Mouse (Mus musculus): ENCODE measurements around the gene Dchs1.
A peak's percentile ranks its signal among the peaks of the same experiment; 100 is the strongest.
"Not testable (repeated sequence)": the region's sequence is repeated elsewhere in the genome, so short reads cannot be mapped to it uniquely, and the experiment has no call there.

The Dchs1 gene

DNA sequence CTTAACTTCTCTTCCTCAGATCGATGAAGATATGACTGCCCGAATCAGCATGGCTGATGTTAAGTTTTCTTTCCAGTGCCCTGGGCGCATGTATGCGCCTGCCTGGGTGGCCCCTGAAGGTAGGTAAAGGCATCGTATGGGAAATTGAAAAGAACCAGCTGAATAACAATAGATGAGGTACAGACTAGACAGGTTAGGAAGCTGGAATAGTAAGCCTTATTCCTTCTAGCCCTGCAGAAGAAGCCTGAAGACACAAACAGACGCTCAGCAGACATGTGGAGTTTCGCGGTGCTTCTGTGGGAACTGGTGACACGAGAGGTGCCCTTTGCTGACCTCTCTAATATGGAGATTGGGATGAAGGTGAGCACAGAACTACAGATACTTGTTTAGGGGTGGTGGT lies 45.5 kb downstream of the Dchs1 start:
- DNase-seq (ENCODE audit: low read depth, low spot score): no peak
- Histone ChIP-seq H3K27me3 (ENCODE audit: control insufficient read depth, insufficient read depth, low read length, poor library complexity, severe bottlenecking) (no peaks in the 10 kb centered on the region), H3K36me3 (ENCODE audit: control insufficient read depth, insufficient read depth, low read length, poor library complexity, severe bottlenecking) (peaks cover 4% of the 10 kb centered on the region)

GRCm38 (mm10) chr7:105740851-105741250 lies 46.6 kb downstream of the Dchs1 start:
- Histone ChIP-seq H3K27me3 (ENCODE audit: control insufficient read depth, insufficient read depth, low read length, poor library complexity, severe bottlenecking) (no peaks in the 10 kb centered on the region), H3K36me3 (ENCODE audit: control insufficient read depth, insufficient read depth, low read length, poor library complexity, severe bottlenecking) (peaks cover 2% of the 10 kb centered on the region)
- no peak for DNase-seq (ENCODE audit: low read depth, low spot score)

DNA sequence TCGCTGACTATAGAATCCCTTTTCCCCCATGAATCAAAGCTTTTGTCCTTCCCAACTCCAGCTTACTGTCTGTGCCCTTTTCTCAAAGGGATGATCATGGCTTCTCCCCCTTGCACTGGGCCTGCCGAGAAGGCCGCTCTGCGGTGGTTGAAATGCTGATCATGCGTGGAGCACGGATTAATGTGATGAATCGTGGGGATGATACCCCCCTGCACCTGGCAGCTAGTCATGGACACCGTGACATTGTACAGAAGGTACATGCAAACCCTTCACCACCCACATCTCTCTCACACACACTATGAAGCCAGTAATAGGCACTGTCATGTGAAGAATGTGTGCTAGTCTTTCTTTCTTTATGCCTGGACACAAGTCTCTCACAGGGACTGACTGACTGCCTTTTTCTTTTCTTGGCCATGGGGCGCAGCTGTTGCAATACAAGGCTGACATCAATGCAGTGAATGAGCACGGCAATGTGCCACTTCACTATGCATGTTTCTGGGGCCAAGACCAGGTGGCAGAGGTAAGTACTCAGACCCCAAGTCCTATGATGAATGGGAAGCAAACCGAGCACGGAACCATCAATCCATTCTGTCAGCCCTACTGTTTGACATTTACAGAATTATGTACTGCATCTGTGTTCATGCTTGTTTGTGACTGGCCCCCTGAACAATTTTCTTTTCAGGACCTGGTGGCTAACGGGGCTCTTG lies 47.2 kb downstream of the Dchs1 start:
- no peak for DNase-seq (ENCODE audit: low read depth, low spot score)
- H3K27me3 ChIP-seq (ENCODE audit: control insufficient read depth, insufficient read depth, low read length, poor library complexity, severe bottlenecking): no peaks in the 10 kb centered on the region
- peaks cover 2% of the 10 kb centered on the region for H3K36me3 ChIP-seq (ENCODE audit: control insufficient read depth, insufficient read depth, low read length, poor library complexity, severe bottlenecking)

- Histone ChIP-seq H3K36me3 (ENCODE audit: control insufficient read depth, insufficient read depth, low read length, poor library complexity, severe bottlenecking) (peaks cover 4% of the 10 kb centered on the region), H3K27me3 (ENCODE audit: control insufficient read depth, insufficient read depth, low read length, poor library complexity, severe bottlenecking) (no peaks in the 10 kb centered on the region)
- DNase-seq (ENCODE audit: low read depth, low spot score): no peak
Observed at GRCm38 (mm10) chr7:105738948-105739347, 48.5 kb downstream of the Dchs1 start.

GRCm38 (mm10) chr7:105738286-105738685 lies 49.2 kb downstream of the Dchs1 start:
- Histone ChIP-seq H3K36me3 (ENCODE audit: control insufficient read depth, insufficient read depth, low read length, poor library complexity, severe bottlenecking) (peaks cover 6% of the 10 kb centered on the region), H3K27me3 (ENCODE audit: control insufficient read depth, insufficient read depth, low read length, poor library complexity, severe bottlenecking) (no peaks in the 10 kb centered on the region)
- no peak for DNase-seq (ENCODE audit: low read depth, low spot score)

- no peak for DNase-seq (ENCODE audit: low read depth, low spot score)
- no peaks in the 10 kb centered on the region for H3K27me3 ChIP-seq (ENCODE audit: control insufficient read depth, insufficient read depth, low read length, poor library complexity, severe bottlenecking)
- H3K36me3 ChIP-seq (ENCODE audit: control insufficient read depth, insufficient read depth, low read length, poor library complexity, severe bottlenecking): peaks cover 6% of the 10 kb centered on the region
Observed at GRCm38 (mm10) chr7:105737648-105738047, 49.8 kb downstream of the Dchs1 start.

DNA sequence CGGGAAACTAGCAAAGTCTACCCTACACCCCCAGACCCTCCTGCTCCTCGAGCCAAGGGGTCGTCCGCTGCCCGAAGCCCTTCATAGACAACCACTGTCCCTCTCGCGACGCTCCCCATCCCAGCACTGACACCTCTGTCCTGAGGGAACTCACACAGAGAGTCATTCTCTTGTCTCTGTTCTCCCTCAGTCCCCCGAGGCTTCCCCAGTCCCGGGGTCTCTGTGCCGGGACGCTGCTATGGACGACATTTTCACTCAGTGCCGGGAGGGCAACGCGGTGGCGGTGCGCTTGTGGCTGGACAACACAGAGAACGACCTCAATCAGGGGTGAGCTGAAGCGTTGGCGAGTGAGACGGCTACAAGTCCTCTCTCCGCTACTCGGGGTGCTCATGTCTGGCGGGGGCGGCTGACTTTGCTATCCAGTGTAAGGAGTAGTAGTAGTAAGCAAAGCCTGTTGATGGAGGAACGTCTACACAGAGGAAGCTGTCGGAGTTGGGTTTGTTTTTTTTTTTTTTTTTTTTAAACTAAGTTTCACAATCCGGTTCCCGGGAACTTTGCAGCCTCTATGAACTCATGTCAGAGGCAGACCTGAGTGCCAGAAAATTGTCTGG lies 50.4 kb downstream of the Dchs1 start, which contains the start of gene Rrp8:
Gene Rrp8, minus strand, starts transcription at position 475 of the 611 bp plus-strand sequence.
- Histone ChIP-seq H3K36me3 (ENCODE audit: control insufficient read depth, insufficient read depth, low read length, poor library complexity, severe bottlenecking) (peaks cover 6% of the 10 kb centered on the region), H3K27me3 (ENCODE audit: control insufficient read depth, insufficient read depth, low read length, poor library complexity, severe bottlenecking) (no peaks in the 10 kb centered on the region)
- DNase-seq (ENCODE audit: low read depth, low spot score): peak; percentile 33

- DNase-seq (ENCODE audit: low read depth, low spot score): peak; percentile 94
- Histone ChIP-seq H3K27me3 (ENCODE audit: control insufficient read depth, insufficient read depth, low read length, poor library complexity, severe bottlenecking) (no peaks in the 10 kb centered on the region), H3K36me3 (ENCODE audit: control insufficient read depth, insufficient read depth, low read length, poor library complexity, severe bottlenecking) (peaks cover 6% of the 10 kb centered on the region)
Observed at GRCm38 (mm10) chr7:105736264-105736901, 51.1 kb downstream of the Dchs1 start, which contains the start of gene Ilk. Gene Ilk, plus strand, starts transcription at chr7:105736592.

GRCm38 (mm10) chr7:105735464-105735863 lies 52.0 kb downstream of the Dchs1 start:
- not testable (repeated sequence) for H3K27me3 ChIP-seq (ENCODE audit: control insufficient read depth, insufficient read depth, low read length, poor library complexity, severe bottlenecking); H3K36me3 ChIP-seq (ENCODE audit: control insufficient read depth, insufficient read depth, low read length, poor library complexity, severe bottlenecking)
- DNase-seq (ENCODE audit: low read depth, low spot score): peak; percentile 12

DNA sequence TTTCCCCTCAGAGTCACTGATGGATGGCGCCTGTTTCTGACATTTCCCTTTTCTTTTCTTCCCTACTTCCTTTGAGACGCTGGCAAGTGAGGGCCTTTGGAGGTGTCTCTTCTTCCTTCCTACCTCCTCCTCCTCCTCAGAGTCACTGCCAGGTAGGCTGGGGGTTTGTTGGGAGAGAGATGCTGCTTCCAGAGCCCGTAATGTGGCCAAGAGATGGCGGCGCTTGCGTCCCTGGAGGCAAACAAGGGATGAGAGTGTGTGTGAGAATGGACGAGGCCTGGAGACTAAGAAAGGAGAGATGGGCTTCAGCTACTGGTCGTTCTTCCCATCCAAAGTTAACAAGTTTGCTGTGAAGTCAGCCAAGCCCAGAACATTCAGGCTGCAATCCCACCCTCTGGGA lies 52.6 kb downstream of the Dchs1 start:
- H3K36me3 ChIP-seq (ENCODE audit: control insufficient read depth, insufficient read depth, low read length, poor library complexity, severe bottlenecking): peaks cover 5% of the 10 kb centered on the region
- H3K27me3 ChIP-seq (ENCODE audit: control insufficient read depth, insufficient read depth, low read length, poor library complexity, severe bottlenecking): no peaks in the 10 kb centered on the region
- DNase-seq (ENCODE audit: low read depth, low spot score): no peak

GRCm38 (mm10) chr7:105733836-105734235 lies 53.6 kb downstream of the Dchs1 start:
- peaks cover 5% of the 10 kb centered on the region for H3K36me3 ChIP-seq (ENCODE audit: control insufficient read depth, insufficient read depth, low read length, poor library complexity, severe bottlenecking)
- H3K27me3 ChIP-seq (ENCODE audit: control insufficient read depth, insufficient read depth, low read length, poor library complexity, severe bottlenecking): no peaks in the 10 kb centered on the region
- no peak for DNase-seq (ENCODE audit: low read depth, low spot score)

GRCm38 (mm10) chr7:105728701-105729428 lies 58.6 kb downstream of the Dchs1 start:
- Histone ChIP-seq H3K36me3 (ENCODE audit: control insufficient read depth, insufficient read depth, low read length, poor library complexity, severe bottlenecking) (peaks cover 2% of the 10 kb centered on the region), H3K27me3 (ENCODE audit: control insufficient read depth, insufficient read depth, low read length, poor library complexity, severe bottlenecking) (no peaks in the 10 kb centered on the region)
- no peak for DNase-seq (ENCODE audit: low read depth, low spot score)

DNA sequence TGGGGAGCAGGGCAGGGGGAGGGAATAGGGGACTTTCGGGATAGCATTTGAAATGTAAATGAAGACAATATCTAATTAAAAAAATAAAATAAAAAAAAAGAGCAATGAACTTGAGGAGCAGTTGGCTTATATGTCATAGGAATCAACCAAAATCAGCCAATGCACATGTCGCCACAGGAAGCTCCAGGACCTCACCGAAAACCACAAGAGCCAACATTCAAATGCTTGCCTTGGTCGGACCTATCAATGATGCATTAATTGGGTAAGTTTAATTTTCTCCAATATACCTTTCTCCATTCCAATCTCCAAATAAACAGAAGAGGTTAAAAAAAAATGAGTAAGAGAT lies 60.5 kb downstream of the Dchs1 start:
- no peaks in the 10 kb centered on the region for H3K27me3 ChIP-seq (ENCODE audit: control insufficient read depth, insufficient read depth, low read length, poor library complexity, severe bottlenecking)
- peaks cover 1% of the 10 kb centered on the region for H3K36me3 ChIP-seq (ENCODE audit: control insufficient read depth, insufficient read depth, low read length, poor library complexity, severe bottlenecking)
- DNase-seq (ENCODE audit: low read depth, low spot score): no peak

- DNase-seq (ENCODE audit: low read depth, low spot score): peak; percentile 80
- Histone ChIP-seq H3K36me3 (ENCODE audit: control insufficient read depth, insufficient read depth, low read length, poor library complexity, severe bottlenecking) (peaks cover 1% of the 10 kb centered on the region; the same call in 1 of the 2 replicates), H3K27me3 (ENCODE audit: control insufficient read depth, insufficient read depth, low read length, poor library complexity, severe bottlenecking) (no peaks in the 10 kb centered on the region)
Observed at GRCm38 (mm10) chr7:105726144-105726979, 61.1 kb downstream of the Dchs1 start.
